Mouse (Mus musculus): Measurements from ENCODE around the gene Ctcfl. TPM values are rescaled to one million over a fixed set of nuclear protein-coding genes. Genes with fewer than 3 reads are reported as not detected.
A peak's percentile ranks its signal among the peaks of the same experiment; 100 is the strongest.

The Ctcfl gene
- polyA plus RNA-seq, 1 experiment from 2014 or later = 0.02 TPM

DNA sequence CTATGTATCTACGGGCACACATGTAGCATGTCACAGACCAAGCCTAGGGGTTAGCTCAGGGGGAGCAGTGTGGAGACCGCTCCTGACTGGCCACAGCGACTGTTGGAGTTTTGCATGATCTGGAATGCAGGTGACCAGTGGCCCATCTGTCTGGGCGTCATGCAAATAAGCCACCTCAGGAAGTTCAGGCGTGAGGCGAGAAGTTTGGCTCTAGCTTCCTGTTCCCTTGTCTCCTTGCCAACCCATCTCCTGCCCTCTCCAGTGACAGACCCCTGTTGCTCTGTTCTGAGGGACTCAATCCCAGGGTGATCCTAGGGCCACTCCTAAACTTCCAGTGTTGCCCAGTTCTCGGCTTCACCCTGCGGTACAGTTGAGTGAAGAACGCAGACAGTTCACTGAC, 58.9 kb downstream of the Ctcfl start:
- Histone ChIP-seq H3K4me3 (replicated peaks) (no peak overlapping the region), H3K27me3 (no peaks in the 10 kb centered on the region; the same call in 1 of the 2 replicates), H3K27ac (0 out of 2 replicates have a peak overlapping the region, but pooled peaks have one; percentile 5), H3K36me3 (no peaks in the 10 kb centered on the region), H3K4me1 (replicated peaks) (peaks cover 65% of the 10 kb centered on the region), H3K4me2 (no peak overlapping the region), H3K9ac (peak overlapping the region; percentile 13; the same call in 1 of the 2 replicates), H3K9me3 (replicated peaks) (no peaks in the 10 kb centered on the region)
- no peak for ATAC-seq (ENCODE audit: low read depth)
- WGBS (ENCODE audit: insufficient replicate concordance) = 59% methylated on average over 9 of the region's 9 CpGs
- no peak for DNase-seq

DNA sequence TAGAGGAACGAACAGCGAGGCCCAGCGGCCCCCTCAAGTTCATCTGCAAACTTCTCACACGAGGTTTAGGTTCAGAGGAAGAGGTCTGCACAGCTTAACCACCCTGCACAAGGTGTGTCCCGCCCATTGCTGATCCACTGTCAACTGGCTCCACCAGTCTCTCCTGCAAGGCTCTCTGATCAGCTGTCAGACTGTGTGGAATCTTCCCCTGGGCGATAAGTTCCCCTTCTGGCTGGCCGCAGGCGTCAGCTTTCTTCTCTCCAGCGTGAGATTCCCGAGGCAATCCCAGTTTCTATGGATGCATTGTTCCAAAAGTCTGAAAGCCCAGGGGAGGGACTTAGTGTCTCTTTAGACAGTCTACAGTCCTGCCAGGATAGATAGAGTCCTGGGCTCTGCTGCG, 61.1 kb downstream of the Ctcfl start:
- ATAC-seq (ENCODE audit: low read depth) = no peak

DNA sequence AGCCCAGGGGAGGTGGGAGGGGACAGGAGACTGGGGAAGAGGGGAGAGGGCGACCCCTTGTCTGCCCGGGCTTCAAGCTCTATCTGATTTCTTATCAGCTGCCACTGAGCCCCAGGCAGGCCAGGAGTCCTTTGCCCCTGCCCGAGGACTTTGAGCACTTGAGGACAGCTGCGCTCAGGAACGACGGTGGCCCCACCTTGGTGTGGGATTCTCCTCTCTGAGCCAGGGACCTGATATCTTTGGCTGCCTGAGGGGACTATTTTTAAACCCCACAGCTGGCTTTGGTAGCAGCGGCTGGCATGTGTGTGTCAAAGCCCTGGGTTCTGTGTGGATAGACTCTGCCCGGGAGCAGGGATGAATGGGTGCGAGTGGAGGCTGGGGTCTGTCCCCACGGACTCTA, 61.7 kb downstream of the Ctcfl start:
- DNase-seq (no peak), ATAC-seq (ENCODE audit: low read depth) (no peak)
- H3K4me3 ChIP-seq (replicated peaks) = no peak overlapping the region
- H3K36me3 ChIP-seq = no peaks in the 10 kb centered on the region
- no peaks in the 10 kb centered on the region for H3K9me3 ChIP-seq (replicated peaks)
- H3K4me1 ChIP-seq (replicated peaks) = peaks cover 61% of the 10 kb centered on the region
- peak overlapping the region; percentile 24; the same call in 1 of the 2 replicates for H3K4me2 ChIP-seq
- WGBS (ENCODE audit: insufficient replicate concordance) = 25% methylated on average over 10 of the region's 10 CpGs
- no peaks in the 10 kb centered on the region; the same call in none of the 2 replicates for H3K27me3 ChIP-seq
- H3K9ac ChIP-seq = peak overlapping the region; percentile 17; the same call in 1 of the 2 replicates
- peak overlapping the region; percentile 34; the same call in 1 of the 2 replicates for H3K27ac ChIP-seq

More for the DNA sequence above, 61.1 kb downstream of the Ctcfl start:
- Histone ChIP-seq H3K4me2 (no peak overlapping the region), H3K4me1 (replicated peaks) (peaks cover 65% of the 10 kb centered on the region), H3K27me3 (no peaks in the 10 kb centered on the region; the same call in none of the 2 replicates), H3K9ac (no peak overlapping the region), H3K4me3 (replicated peaks) (no peak overlapping the region), H3K36me3 (no peaks in the 10 kb centered on the region), H3K27ac (peak overlapping the region; percentile 13; the same call in 1 of the 2 replicates), H3K9me3 (replicated peaks) (no peaks in the 10 kb centered on the region)
- no peak for DNase-seq
- WGBS (ENCODE audit: insufficient replicate concordance) = 35% methylated on average over 11 of the region's 11 CpGs

DNA sequence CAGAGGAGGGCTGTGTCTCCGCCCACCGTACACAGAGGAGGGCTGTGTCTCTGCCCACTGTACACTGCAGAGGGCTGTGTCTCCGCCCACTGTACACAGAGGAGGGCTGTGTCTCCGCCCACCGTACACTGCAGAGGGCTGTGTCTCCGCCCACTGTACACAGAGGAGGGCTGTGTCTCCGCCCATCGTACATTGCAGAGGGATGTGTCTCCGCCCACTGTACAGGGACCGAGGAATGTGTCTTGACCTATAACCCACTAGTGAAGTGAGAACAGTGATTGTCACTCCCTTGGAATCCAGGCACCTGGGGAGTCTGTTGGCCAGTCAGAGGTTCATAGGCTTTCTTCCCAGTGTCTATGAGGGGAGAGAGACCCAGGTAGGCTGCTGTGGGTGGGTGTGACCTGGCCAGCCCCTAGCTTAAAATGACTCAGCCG, 62.4 kb downstream of the Ctcfl start:
- peaks cover 56% of the 10 kb centered on the region for H3K4me1 ChIP-seq (replicated peaks)
- DNase-seq (peak; percentile 80), ATAC-seq (ENCODE audit: low read depth) (peak; percentile 79)
- H3K27ac ChIP-seq = peak overlapping the region; percentile 67
- no peak overlapping the region for H3K4me3 ChIP-seq (replicated peaks)
- 21% methylated on average over 11 of the region's 11 CpGs for WGBS (ENCODE audit: insufficient replicate concordance)
- H3K4me2 ChIP-seq = peak overlapping the region; percentile 24; the same call in 1 of the 2 replicates
- H3K9me3 ChIP-seq (replicated peaks) = no peaks in the 10 kb centered on the region
- no peaks in the 10 kb centered on the region for H3K36me3 ChIP-seq
- H3K9ac ChIP-seq = 0 out of 2 replicates have a peak overlapping the region, but pooled peaks have one; percentile 17
- no peaks in the 10 kb centered on the region; the same call in 1 of the 2 replicates for H3K27me3 ChIP-seq

DNA sequence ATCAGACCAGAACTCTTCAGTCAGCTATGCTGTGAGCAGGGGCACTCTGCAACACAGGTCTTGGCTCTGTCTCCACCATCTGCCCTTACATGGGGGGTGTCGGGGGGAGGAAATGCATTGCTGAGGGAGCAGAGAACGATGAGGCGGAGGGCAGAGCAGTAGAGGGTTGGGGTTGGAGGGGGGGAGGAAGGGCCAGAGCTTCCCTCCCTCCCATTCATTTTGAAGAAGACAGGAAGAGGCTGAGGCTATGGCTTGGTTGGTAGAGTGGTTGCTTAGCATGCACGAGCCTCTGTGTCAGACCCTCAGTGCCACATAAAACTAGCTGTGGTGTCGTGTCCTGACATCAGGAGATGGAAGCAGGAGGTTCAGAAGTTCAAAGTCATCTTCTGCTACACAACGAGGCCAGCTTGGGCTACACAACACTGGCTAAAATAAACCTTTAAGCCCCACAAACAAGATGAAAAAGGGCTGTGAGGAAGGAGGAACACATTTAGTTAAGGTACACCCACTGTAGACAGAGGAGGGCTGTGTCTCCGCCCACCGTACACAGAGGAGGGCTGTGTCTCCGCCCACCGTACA, 62.9 kb downstream of the Ctcfl start:
- DNase-seq (no peak), ATAC-seq (ENCODE audit: low read depth) (no peak)
- Histone ChIP-seq H3K4me1 (replicated peaks) (peaks cover 53% of the 10 kb centered on the region), H3K9me3 (replicated peaks) (no peaks in the 10 kb centered on the region), H3K36me3 (no peaks in the 10 kb centered on the region), H3K27ac (peak overlapping the region; percentile 47), H3K4me3 (replicated peaks) (no peak overlapping the region), H3K27me3 (no peaks in the 10 kb centered on the region; the same call in 1 of the 2 replicates), H3K9ac (no peak overlapping the region), H3K4me2 (no peak overlapping the region; the same call in 1 of the 2 replicates)
- WGBS (ENCODE audit: insufficient replicate concordance) = 21% methylated on average over 10 of the region's 10 CpGs

DNA sequence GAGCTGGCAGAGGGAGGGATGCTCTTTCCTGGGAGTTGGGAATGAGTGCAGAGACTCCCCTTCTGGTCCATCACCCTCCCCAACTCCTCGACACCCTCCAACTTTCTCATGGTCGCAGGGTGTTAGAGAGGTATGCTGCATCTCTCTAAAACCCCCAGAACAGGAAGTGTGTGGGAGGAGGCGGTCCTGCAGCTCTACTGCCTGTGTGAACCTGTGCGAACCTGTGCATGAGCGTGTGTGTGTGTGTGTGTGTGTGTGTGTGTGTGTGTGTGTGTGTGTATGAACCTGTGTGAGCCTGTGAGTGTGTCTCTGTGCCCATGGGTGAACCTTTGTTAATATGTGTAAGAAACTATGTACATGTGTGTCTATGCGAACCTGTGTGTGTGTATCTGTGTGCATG, 65.5 kb downstream of the Ctcfl start:
- Histone ChIP-seq H3K27ac (no peak overlapping the region), H3K4me3 (replicated peaks) (no peak overlapping the region), H3K4me1 (replicated peaks) (peaks cover 63% of the 10 kb centered on the region), H3K27me3 (peaks cover 5% of the 10 kb centered on the region; the same call in 1 of the 2 replicates), H3K4me2 (no peak overlapping the region), H3K36me3 (no peaks in the 10 kb centered on the region), H3K9ac (no peak overlapping the region), H3K9me3 (replicated peaks) (no peaks in the 10 kb centered on the region)
- ATAC-seq (ENCODE audit: low read depth) (no peak), DNase-seq (no peak)
- 50% methylated on average over 6 of the region's 6 CpGs for WGBS (ENCODE audit: insufficient replicate concordance)

DNA sequence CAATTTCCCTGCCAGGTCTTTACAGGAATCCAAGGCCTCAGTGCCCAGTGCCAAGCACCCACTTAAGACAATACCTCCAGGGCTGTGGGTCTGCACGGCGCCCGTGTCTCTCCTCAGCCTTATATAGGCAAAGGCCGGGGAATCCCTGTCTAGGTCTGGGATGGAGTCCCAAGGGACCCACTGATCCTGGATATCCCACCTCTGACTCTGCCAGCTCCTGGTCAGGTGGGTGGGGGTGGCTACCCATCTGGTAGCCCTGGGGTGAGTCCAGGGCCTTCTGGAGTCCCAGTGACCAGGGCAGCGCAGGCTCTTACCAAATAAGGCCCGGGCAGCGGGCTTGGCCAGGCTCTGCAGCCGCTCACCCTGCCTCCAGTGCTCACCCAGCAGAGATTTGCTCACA, 66.4 kb downstream of the Ctcfl start:
- H3K4me3 ChIP-seq (replicated peaks) = no peak overlapping the region
- H3K4me1 ChIP-seq (replicated peaks) = peaks cover 63% of the 10 kb centered on the region
- DNase-seq (no peak), ATAC-seq (ENCODE audit: low read depth) (no peak)
- H3K9me3 ChIP-seq (replicated peaks) = no peaks in the 10 kb centered on the region
- H3K27me3 ChIP-seq = peaks cover 5% of the 10 kb centered on the region; the same call in 1 of the 2 replicates
- no peaks in the 10 kb centered on the region for H3K36me3 ChIP-seq
- no peak overlapping the region for H3K27ac ChIP-seq
- H3K9ac ChIP-seq = no peak overlapping the region
- WGBS (ENCODE audit: insufficient replicate concordance) = 79% methylated on average over 8 of the region's 8 CpGs
- no peak overlapping the region for H3K4me2 ChIP-seq

DNA sequence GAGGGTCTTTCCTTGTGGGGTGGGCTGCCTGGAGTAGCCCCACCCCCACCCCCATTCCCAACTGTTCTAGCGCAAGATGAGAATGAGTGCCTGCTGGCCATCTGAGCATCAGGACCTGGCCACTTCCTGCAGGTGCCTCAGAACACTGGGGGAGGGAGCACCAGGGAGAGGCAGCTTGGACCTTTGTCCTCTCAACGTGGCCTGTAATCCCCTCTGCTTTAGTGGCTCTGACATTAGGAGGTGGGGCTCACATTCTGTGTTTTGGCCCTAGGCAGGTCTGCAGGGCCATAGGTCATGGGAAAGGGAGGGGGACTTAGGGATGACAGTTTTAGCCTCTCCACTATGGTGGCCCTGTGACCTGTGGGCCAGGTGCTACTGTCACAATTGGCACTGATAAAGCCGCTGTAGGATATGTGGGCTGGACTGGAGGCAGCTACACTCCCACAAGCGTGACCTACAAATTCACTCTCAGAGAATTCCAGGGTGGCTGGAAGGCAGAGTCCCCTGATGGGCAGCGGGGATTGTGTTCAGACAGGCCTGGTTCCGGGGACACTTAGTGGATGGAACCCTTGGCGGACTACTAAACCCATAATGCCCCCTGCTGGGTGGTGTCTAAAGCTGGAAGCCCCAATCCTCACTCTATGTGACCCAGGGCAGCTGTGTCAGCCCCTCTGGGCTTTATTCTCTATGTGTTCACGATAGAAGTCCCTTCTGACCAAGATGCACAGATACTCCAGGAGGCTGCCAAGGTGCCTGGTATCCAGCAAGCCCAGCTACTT, 68.5 kb downstream of the Ctcfl start:
- ATAC-seq (ENCODE audit: low read depth) = peak; percentile 22

DNA sequence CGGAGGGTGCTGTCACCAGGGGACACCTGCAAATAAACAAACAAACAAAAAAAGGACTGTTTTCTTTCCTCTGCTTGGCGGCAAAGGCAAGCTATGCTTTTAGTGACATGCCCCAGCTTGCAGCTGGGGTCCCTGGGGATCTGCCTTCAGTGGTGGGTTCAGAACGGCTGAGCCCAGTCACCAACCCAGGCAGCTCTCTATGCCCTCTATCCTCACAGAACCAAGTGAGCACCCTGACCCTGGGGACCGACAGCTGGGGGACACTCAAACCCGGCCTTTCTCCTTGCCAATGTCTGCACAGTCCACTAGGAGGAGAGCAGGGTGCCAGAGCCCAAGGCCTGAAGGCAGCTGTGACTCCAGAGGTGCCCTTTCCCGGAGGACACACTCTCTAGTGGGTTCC, 69.5 kb downstream of the Ctcfl start:
- WGBS (ENCODE audit: insufficient replicate concordance) = 60% methylated on average over 6 of the region's 6 CpGs
- no peak for ATAC-seq (ENCODE audit: low read depth)
- no peak overlapping the region for H3K4me2 ChIP-seq
- peaks cover 5% of the 10 kb centered on the region; the same call in 1 of the 2 replicates for H3K27me3 ChIP-seq
- no peaks in the 10 kb centered on the region for H3K36me3 ChIP-seq
- H3K4me3 ChIP-seq (replicated peaks) = no peak overlapping the region
- no peak overlapping the region for H3K9ac ChIP-seq
- H3K27ac ChIP-seq = peak overlapping the region; percentile 70
- no peaks in the 10 kb centered on the region for H3K9me3 ChIP-seq (replicated peaks)
- no peak for DNase-seq
- H3K4me1 ChIP-seq (replicated peaks) = peaks cover 65% of the 10 kb centered on the region

More for the DNA sequence above, 68.5 kb downstream of the Ctcfl start:
- Histone ChIP-seq H3K4me2 (no peak overlapping the region; the same call in 1 of the 2 replicates), H3K9ac (peak overlapping the region; percentile 26; the same call in 1 of the 2 replicates), H3K9me3 (replicated peaks) (no peaks in the 10 kb centered on the region), H3K4me1 (replicated peaks) (peaks cover 63% of the 10 kb centered on the region), H3K36me3 (no peaks in the 10 kb centered on the region), H3K27ac (peak overlapping the region; percentile 70), H3K27me3 (peaks cover 5% of the 10 kb centered on the region; the same call in 1 of the 2 replicates), H3K4me3 (replicated peaks) (no peak overlapping the region)
- no peak for DNase-seq
- 48% methylated on average over 8 of the region's 8 CpGs for WGBS (ENCODE audit: insufficient replicate concordance)

DNA sequence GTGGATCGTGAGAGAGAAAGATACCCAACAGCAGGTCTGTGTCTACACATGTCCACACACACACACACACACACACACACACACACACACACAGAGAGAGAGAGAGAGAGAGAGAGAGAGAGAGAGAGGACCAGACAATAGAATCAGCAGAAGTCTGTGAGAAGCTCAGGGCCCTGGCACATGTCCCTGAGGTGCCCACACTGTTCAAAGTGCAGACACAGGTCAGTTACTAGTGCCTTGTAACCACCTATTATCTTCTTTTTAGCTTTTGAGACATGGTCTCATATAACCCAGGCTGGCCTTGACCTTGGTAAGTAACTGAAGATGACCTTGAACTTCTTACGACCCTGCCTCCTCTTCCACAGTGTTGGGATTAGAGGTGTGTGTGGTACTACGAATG, 70.1 kb downstream of the Ctcfl start:
- no peaks in the 10 kb centered on the region for H3K9me3 ChIP-seq (replicated peaks)
- WGBS (ENCODE audit: insufficient replicate concordance) = 70% methylated on average over 3 of the region's 3 CpGs
- H3K4me2 ChIP-seq = no peak overlapping the region
- H3K4me3 ChIP-seq (replicated peaks) = no peak overlapping the region
- no peaks in the 10 kb centered on the region for H3K36me3 ChIP-seq
- H3K4me1 ChIP-seq (replicated peaks) = peaks cover 71% of the 10 kb centered on the region
- no peak overlapping the region for H3K9ac ChIP-seq
- ATAC-seq (ENCODE audit: low read depth) (no peak), DNase-seq (no peak)
- H3K27me3 ChIP-seq = 0 out of 2 replicates have a peak, but pooled peaks cover 5% of the 10 kb centered on the region
- peak overlapping the region; percentile 70 for H3K27ac ChIP-seq

DNA sequence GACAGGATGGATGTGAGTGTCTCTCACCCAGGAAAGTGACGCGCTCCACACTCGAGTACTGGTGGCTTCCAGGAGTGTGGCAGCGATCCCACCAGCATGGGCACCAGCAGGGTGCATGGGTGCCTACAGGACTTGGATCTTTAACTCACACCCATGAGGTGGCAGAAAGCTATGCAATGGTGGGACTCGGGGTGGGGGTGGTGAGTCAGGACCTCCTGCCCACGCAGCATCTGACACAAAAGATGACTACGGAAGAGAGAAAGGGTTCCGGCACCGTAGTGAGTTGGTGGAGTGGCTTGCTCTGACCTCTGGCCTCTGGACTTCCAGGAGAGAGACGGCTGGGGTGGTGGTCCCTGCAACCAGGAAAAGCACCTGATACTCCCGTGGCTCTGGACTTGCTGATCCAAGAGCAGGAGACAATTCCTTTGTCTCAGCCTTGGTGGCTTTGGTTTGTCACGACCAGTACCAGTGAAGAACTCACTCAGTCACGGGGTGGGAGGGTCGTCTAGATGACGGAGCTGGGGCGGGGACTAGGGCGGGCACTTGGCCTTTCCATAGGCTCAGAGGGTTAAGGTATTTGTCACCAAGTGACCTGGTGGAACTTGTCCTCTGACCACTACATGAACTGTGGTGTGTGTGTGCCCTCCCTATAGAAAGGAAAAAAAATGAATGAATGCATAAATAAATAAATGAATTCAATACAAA, 71.1 kb downstream of the Ctcfl start:
- ATAC-seq (ENCODE audit: low read depth) (peak; percentile 33), DNase-seq (no peak)
- Histone ChIP-seq H3K4me2 (peak overlapping the region; percentile 36), H3K9ac (peak overlapping the region; percentile 49), H3K36me3 (no peaks in the 10 kb centered on the region), H3K4me1 (replicated peaks) (peaks cover 82% of the 10 kb centered on the region), H3K9me3 (replicated peaks) (no peaks in the 10 kb centered on the region), H3K27me3 (0 out of 2 replicates have a peak, but pooled peaks cover 5% of the 10 kb centered on the region), H3K4me3 (replicated peaks) (peak overlapping the region; percentile 15), H3K27ac (peak overlapping the region; percentile 70)
- 45% methylated on average over 17 of the region's 17 CpGs for whole genome bisulfite sequencing (ENCODE audit: insufficient replicate concordance)

Data from liver, embryonic 13.5 days (tissue).